ENCODE assay signal across 9 mouse cellular contexts in the genomic region with DNA sequence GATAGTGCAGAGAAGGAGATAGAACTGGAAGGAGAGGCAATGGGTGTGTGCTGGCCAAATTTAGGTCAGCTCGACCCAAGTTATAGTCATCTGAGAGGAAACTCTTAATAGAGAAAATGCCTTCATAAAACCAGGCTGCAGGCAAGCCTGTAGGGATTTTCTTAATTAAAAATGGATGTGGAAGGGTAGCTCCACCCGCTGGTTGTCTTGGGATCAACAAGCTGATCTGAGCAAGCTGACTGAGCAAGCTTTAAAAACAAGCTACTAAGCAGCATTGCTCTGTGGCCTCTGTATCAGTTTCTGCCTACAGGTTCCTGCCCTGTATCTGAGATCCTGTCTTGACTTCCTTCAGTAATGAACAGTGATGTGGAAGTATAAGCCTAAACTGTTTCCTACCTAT.
DNase-seq lines count a peak whose midpoint lies in the region; ATAC-seq and TF ChIP-seq lines count a peak whose summit lies in the region.
"Had no signal": no experiment of that assay in that cellular context is flagged by ENCODE, and none has a peak within 500 bp of the region (broad histone marks: within the 10 kb centered on the region; RNA-seq: fewer than 3 reads in every experiment).

No protein-coding gene starts in this region.

- DNase-seq in adrenal gland, adult (ENCODE audit: inconsistent age in 2 of 2, low spot score in 1 of 2) = peak; percentile 5 to 32
- DNase-seq in adrenal gland, adult 18-20 months (ENCODE audit: low spot score in 2 of 2) = no peak
- peak; percentile 35 for DNase-seq in hindbrain, postnatal 0 days (ENCODE audit: low spot score)
- no peak for DNase-seq in hindbrain, embryonic 11.5 days (ENCODE audit: low spot score)
- DNase-seq in CH12.LX (ENCODE audit: extremely low read depth) = peak; percentile 28
- DNase-seq in layer of hippocampus, adult 9-10 months (ENCODE audit: low spot score) = peak; percentile 6
- DNase-seq in thymus, adult 18-20 months = no peak
- no peak for DNase-seq in hindbrain, embryonic 14.5 days (ENCODE audit: low spot score)

- H3K27me3 ChIP-seq in hindbrain, postnatal 0 days (ENCODE audit: insufficient read depth, low read length) = no peaks in the 10 kb centered on the region
- no peaks in the 10 kb centered on the region for H3K27me3 ChIP-seq in hindbrain, embryonic 11.5 days (ENCODE audit: control insufficient read depth, insufficient read depth, low read length)
- no peaks in the 10 kb centered on the region for H3K27me3 ChIP-seq in CH12.LX (replicated peaks)
- H3K27me3 ChIP-seq in hindbrain, embryonic 14.5 days (ENCODE audit: control insufficient read depth, insufficient read depth, low read length) = no peaks in the 10 kb centered on the region
- H3K27me3 ChIP-seq: heart, embryonic 13.5 days had no signal

- no peak overlapping the region for H3K4me2 ChIP-seq in hindbrain, postnatal 0 days (ENCODE audit: low read depth, low read length)
- H3K4me2 ChIP-seq in hindbrain, embryonic 11.5 days (replicated peaks; ENCODE audit: low read depth, low read length) = no peak overlapping the region
- H3K4me2 ChIP-seq in CH12.LX (ENCODE audit: insufficient read depth, low read depth, poor library complexity, severe bottlenecking) = no peak overlapping the region
- H3K4me2 ChIP-seq in hindbrain, embryonic 14.5 days (replicated peaks) = no peak overlapping the region
- H3K4me2 ChIP-seq: heart, embryonic 13.5 days had no signal

- no peak overlapping the region for H3K27ac ChIP-seq in hindbrain, postnatal 0 days
- H3K27ac ChIP-seq in hindbrain, embryonic 11.5 days (ENCODE audit: low read depth, low read length) = no peak overlapping the region
- no peak overlapping the region for H3K27ac ChIP-seq in CH12.LX (ENCODE audit: insufficient read depth, low read depth)
- H3K27ac ChIP-seq in hindbrain, embryonic 14.5 days = no peak overlapping the region
- H3K27ac ChIP-seq: heart, embryonic 13.5 days had no signal

- in situ Hi-C loops in CH12.LX (cut with MboI; ENCODE audit: low pct_ligation_motif_present, low pct_unique_long_range_greater_than_20kb, low sequenced_read_pairs) = no loop called here

- no peaks in the 10 kb centered on the region for H3K4me1 ChIP-seq in hindbrain, postnatal 0 days (ENCODE audit: insufficient read depth, low read length)
- no peaks in the 10 kb centered on the region for H3K4me1 ChIP-seq in hindbrain, embryonic 11.5 days (replicated peaks; ENCODE audit: control insufficient read depth, insufficient read depth, low read length)
- no peaks in the 10 kb centered on the region for H3K4me1 ChIP-seq in CH12.LX (ENCODE audit: control insufficient read depth in 1 of 2, insufficient read depth in 2 of 2)
- no peaks in the 10 kb centered on the region for H3K4me1 ChIP-seq in hindbrain, embryonic 14.5 days (replicated peaks; ENCODE audit: control insufficient read depth, insufficient read depth, low read length)
- H3K4me1 ChIP-seq: heart, embryonic 13.5 days had no signal

- TF ChIP-seq POLR2A in CH12.LX (IDR thresholded peaks at IDR 0.05; ENCODE audit: low read depth, low read length) = no peak

- H3K36me3 ChIP-seq in hindbrain, postnatal 0 days (ENCODE audit: insufficient read depth, low read length) = no peaks in the 10 kb centered on the region
- H3K36me3 ChIP-seq in hindbrain, embryonic 11.5 days (ENCODE audit: control insufficient read depth, insufficient read depth, low read length) = no peaks in the 10 kb centered on the region
- H3K36me3 ChIP-seq in CH12.LX (replicated peaks in 1 of 2; ENCODE audit: control insufficient read depth in 1 of 2, insufficient read depth in 1 of 2, low read length in 1 of 2) = no peaks in the 10 kb centered on the region
- H3K36me3 ChIP-seq in hindbrain, embryonic 14.5 days (replicated peaks; ENCODE audit: control insufficient read depth, insufficient read depth) = no peaks in the 10 kb centered on the region
- H3K36me3 ChIP-seq: heart, embryonic 13.5 days had no signal

- no peak for TF ChIP-seq EP300 in CH12.LX (IDR thresholded peaks at IDR 0.05; ENCODE audit: low read length)

- 69% methylated on average over 2 of the region's 2 CpGs for WGBS in hindbrain, postnatal 0 days
- WGBS in hindbrain, embryonic 11.5 days = 65% methylated on average over 2 of the region's 2 CpGs
- 59% methylated on average over 2 of the region's 2 CpGs for WGBS in hindbrain, embryonic 14.5 days

- no peak for ATAC-seq in hindbrain, postnatal 0 days
- ATAC-seq in hindbrain, embryonic 11.5 days (ENCODE audit: low FRiP score) = no peak
- ATAC-seq in hindbrain, embryonic 14.5 days (ENCODE audit: low FRiP score) = no peak

- TF ChIP-seq CTCF in hindbrain, postnatal 0 days (IDR thresholded peaks at IDR 0.05; ENCODE audit: low read depth) = peak; percentile 50
- TF ChIP-seq CTCF in CH12.LX (conservative IDR thresholded peaks at IDR 0.05 in 1 of 2, IDR thresholded peaks at IDR 0.05 in 1 of 2; ENCODE audit: low read depth in 2 of 2, low read length in 2 of 2) = peak in 1 of 2 experiments; percentile 54; a peak in 2 of 4 replicates

- H3K4me3 ChIP-seq in hindbrain, postnatal 0 days (ENCODE audit: low read length) = no peak overlapping the region
- H3K4me3 ChIP-seq in hindbrain, embryonic 11.5 days (ENCODE audit: low read depth, low read length) = no peak overlapping the region
- H3K4me3 ChIP-seq in CH12.LX (replicated peaks in 1 of 3; ENCODE audit: low read depth in 2 of 3, low read length in 2 of 3, poor library complexity in 1 of 3) = no peak overlapping the region
- H3K4me3 ChIP-seq in hindbrain, embryonic 14.5 days (replicated peaks; ENCODE audit: low read length) = no peak overlapping the region
- H3K4me3 ChIP-seq: heart, embryonic 13.5 days had no signal

- no peak overlapping the region for H3K9ac ChIP-seq in hindbrain, postnatal 0 days (replicated peaks; ENCODE audit: low read length)
- no peak overlapping the region for H3K9ac ChIP-seq in hindbrain, embryonic 11.5 days (ENCODE audit: low read depth, low read length)
- H3K9ac ChIP-seq in CH12.LX (ENCODE audit: insufficient read depth, low read depth) = no peak overlapping the region
- H3K9ac ChIP-seq in hindbrain, embryonic 14.5 days = no peak overlapping the region
- H3K9ac ChIP-seq: heart, embryonic 13.5 days had no signal

- dilution Hi-C loops in CH12.LX (cut with MboI; ENCODE audit: extremely low pct_ligation_motif_present, extremely low pct_unique_long_range_greater_than_20kb, low sequenced_read_pairs) = no loop called here

- TF ChIP-seq RAD21 in CH12.LX (IDR thresholded peaks at IDR 0.05; ENCODE audit: low read depth, low read length) = peak; percentile 54

- H3K79me2 ChIP-seq in CH12.LX (replicated peaks; ENCODE audit: control insufficient read depth, extremely low read depth, insufficient read depth, poor library complexity, severe bottlenecking) = no peaks in the 10 kb centered on the region

- no peaks in the 10 kb centered on the region for H3K9me3 ChIP-seq in hindbrain, postnatal 0 days (ENCODE audit: low read length)
- no peaks in the 10 kb centered on the region for H3K9me3 ChIP-seq in hindbrain, embryonic 11.5 days (ENCODE audit: control insufficient read depth, low read length)
- H3K9me3 ChIP-seq in CH12.LX (replicated peaks; ENCODE audit: low read length) = no peaks in the 10 kb centered on the region
- no peaks in the 10 kb centered on the region for H3K9me3 ChIP-seq in hindbrain, embryonic 14.5 days (ENCODE audit: control insufficient read depth, low read length)
- H3K9me3 ChIP-seq: heart, embryonic 13.5 days had no signal

TF ChIP-seq in CH12.LX, 34 proteins besides CTCF, POLR2A, EP300 and RAD21:
- TF ChIP-seq ETS1 (conservative IDR thresholded peaks at IDR 0.05; ENCODE audit: low read depth, low read length) (no peak), SMC3 (IDR thresholded peaks at IDR 0.05; ENCODE audit: low read depth, low read length) (peak; percentile 50), SIN3A (IDR thresholded peaks at IDR 0.05; ENCODE audit: low read length) (no peak)

Comparison
In these comparisons a context has a peak if more than half of its experiments do, and no peak if none do; other contexts are left out.
1. DNase-seq: peak in adrenal gland, adult (2 of 2), hindbrain, postnatal 0 days (single experiment), CH12.LX (single experiment) and layer of hippocampus, adult 9-10 months (single experiment); none in adrenal gland, adult 18-20 months (0 of 2), hindbrain, embryonic 11.5 days (single experiment), thymus, adult 18-20 months (0 of 2) and hindbrain, embryonic 14.5 days (single experiment).